ENCODE assay signal across 8 mouse cellular contexts in the genomic region with DNA sequence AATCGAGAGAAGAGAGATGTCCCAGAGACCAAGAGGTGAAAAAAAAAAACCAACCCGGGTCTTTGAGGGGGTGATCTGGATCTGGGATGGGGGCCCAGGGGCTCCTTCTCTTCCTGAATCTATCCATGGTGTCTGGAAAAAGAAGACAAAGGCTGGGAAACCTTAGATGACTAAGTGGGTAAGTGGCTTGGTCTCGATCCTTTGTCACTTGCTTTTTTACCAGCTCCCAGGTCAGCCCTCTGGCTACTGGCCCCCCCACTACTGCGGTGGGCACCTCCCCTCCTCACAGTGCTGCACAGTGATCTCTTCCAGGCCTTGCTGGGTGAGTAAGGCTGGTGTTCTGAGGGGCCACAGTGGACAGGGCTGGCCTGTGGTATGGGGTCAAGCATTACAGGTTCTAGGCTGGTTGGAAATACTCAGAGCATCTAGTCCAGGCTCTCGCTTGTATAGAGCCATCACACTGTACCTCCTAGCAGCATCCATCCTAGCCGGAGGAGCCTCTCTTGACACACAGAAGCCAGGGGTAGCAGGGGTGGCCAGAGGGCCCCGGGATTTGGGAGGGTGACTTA. TPM values are rescaled to one million over a fixed set of nuclear protein-coding genes. Genes with fewer than 3 reads are reported as not detected.
DNase-seq lines count a peak whose midpoint lies in the region; ATAC-seq lines count a peak whose summit lies in the region.

No protein-coding gene starts in this region.

- H3K27ac ChIP-seq in heart, embryonic 15.5 days, result no peak overlapping the region
- H3K27ac ChIP-seq in embryonic facial prominence, embryonic 12.5 days, result peak overlapping the region; percentile 95
- peak overlapping the region; percentile 96 for H3K27ac ChIP-seq in hindbrain, embryonic 10.5 days
- H3K27ac ChIP-seq in midbrain, embryonic 12.5 days (replicated peaks), result peak overlapping the region; percentile 94

- ATAC-seq in heart, embryonic 15.5 days (replicated peaks; ENCODE audit: insufficient number of reproducible peaks, insufficient read depth, low FRiP score, low read depth), result no peak
- ATAC-seq in embryonic facial prominence, embryonic 12.5 days (ENCODE audit: insufficient number of reproducible peaks, insufficient read depth, low FRiP score, low TSS enrichment), result no peak
- no peak for ATAC-seq in midbrain, embryonic 12.5 days (ENCODE audit: low FRiP score, low read depth)

- 47% methylated on average over 7 of the region's 7 CpGs for WGBS in heart, embryonic 15.5 days
- WGBS in embryonic facial prominence, embryonic 12.5 days, result 35% methylated on average over 7 of the region's 7 CpGs
- 48% methylated on average over 7 of the region's 7 CpGs for WGBS in hindbrain, embryonic 10.5 days
- WGBS in midbrain, embryonic 12.5 days, result 32% methylated on average over 7 of the region's 7 CpGs

- H3K36me3 ChIP-seq in heart, embryonic 15.5 days, result peaks cover 18% of the 10 kb centered on the region
- peaks cover 22% of the 10 kb centered on the region for H3K36me3 ChIP-seq in embryonic facial prominence, embryonic 12.5 days
- H3K36me3 ChIP-seq in hindbrain, embryonic 10.5 days, result peaks cover 22% of the 10 kb centered on the region
- peaks cover 16% of the 10 kb centered on the region for H3K36me3 ChIP-seq in midbrain, embryonic 12.5 days

- H3K9me3 ChIP-seq in heart, embryonic 15.5 days (replicated peaks), result no peaks in the 10 kb centered on the region
- H3K9me3 ChIP-seq in embryonic facial prominence, embryonic 12.5 days, result no peaks in the 10 kb centered on the region
- H3K9me3 ChIP-seq in hindbrain, embryonic 10.5 days, result no peaks in the 10 kb centered on the region
- no peaks in the 10 kb centered on the region for H3K9me3 ChIP-seq in midbrain, embryonic 12.5 days

- no peak for DNase-seq in heart, adult 18-20 months
- no peak for DNase-seq in hindbrain, embryonic 10.5 days (ENCODE audit: low spot score)
- DNase-seq in thymus, adult 18-20 months, result no peak
- DNase-seq in left cerebral cortex, adult 9 months (ENCODE audit: low spot score in 2 of 2), result no peak
- no peak for DNase-seq in frontal cortex, postnatal 25 days (ENCODE audit: low spot score in 2 of 2)

- no peak overlapping the region for H3K4me3 ChIP-seq in heart, embryonic 15.5 days
- peak overlapping the region; percentile 81 for H3K4me3 ChIP-seq in embryonic facial prominence, embryonic 12.5 days
- peak overlapping the region; percentile 74 for H3K4me3 ChIP-seq in hindbrain, embryonic 10.5 days
- peak overlapping the region; percentile 72 for H3K4me3 ChIP-seq in midbrain, embryonic 12.5 days

- peak overlapping the region; percentile 19; the same call in 1 of the 2 replicates for H3K9ac ChIP-seq in heart, embryonic 15.5 days
- H3K9ac ChIP-seq in embryonic facial prominence, embryonic 12.5 days, result peak overlapping the region; percentile 89
- H3K9ac ChIP-seq in midbrain, embryonic 12.5 days (replicated peaks), result peak overlapping the region; percentile 94

- peak overlapping the region; percentile 95; the same call in 1 of the 2 replicates for H3K4me2 ChIP-seq in heart, embryonic 15.5 days
- H3K4me2 ChIP-seq in embryonic facial prominence, embryonic 12.5 days (replicated peaks), result peak overlapping the region; percentile 88
- H3K4me2 ChIP-seq in midbrain, embryonic 12.5 days (replicated peaks), result peak overlapping the region; percentile 91

- H3K4me1 ChIP-seq in heart, embryonic 15.5 days (replicated peaks), result peaks cover 59% of the 10 kb centered on the region
- H3K4me1 ChIP-seq in embryonic facial prominence, embryonic 12.5 days, result peaks cover 46% of the 10 kb centered on the region
- H3K4me1 ChIP-seq in hindbrain, embryonic 10.5 days (replicated peaks), result peaks cover 79% of the 10 kb centered on the region
- H3K4me1 ChIP-seq in midbrain, embryonic 12.5 days, result peaks cover 61% of the 10 kb centered on the region

- no peaks in the 10 kb centered on the region for H3K27me3 ChIP-seq in heart, embryonic 15.5 days
- no peaks in the 10 kb centered on the region for H3K27me3 ChIP-seq in embryonic facial prominence, embryonic 12.5 days
- no peaks in the 10 kb centered on the region for H3K27me3 ChIP-seq in hindbrain, embryonic 10.5 days (ENCODE audit: insufficient read depth, poor library complexity, severe bottlenecking)
- no peaks in the 10 kb centered on the region for H3K27me3 ChIP-seq in midbrain, embryonic 12.5 days

RNA-seq across cellular contexts. Expression of a gene that starts 0.5 kb away (rescaled TPM):
- 4.8 and 5.1 TPM in 2 replicates for polyA plus RNA-seq in heart, embryonic 15.5 days (2015; fragmentation: Nextera tagmentation; extraction: Ambion mirVana)
- 1 to 10 TPM; 5.9 to 6.8 TPM for total RNA-seq in heart, adult 18-20 months (2021)
- 12.6 and 14.9 TPM in 2 replicates for polyA plus RNA-seq in embryonic facial prominence, embryonic 12.5 days (2016; fragmentation: Nextera tagmentation; extraction: Ambion mirVana)
- polyA plus RNA-seq in hindbrain, embryonic 10.5 days (2016; fragmentation: Nextera tagmentation; extraction: Ambion mirVana), result 16.4 and 19.9 TPM in 2 replicates
- polyA plus RNA-seq in midbrain, embryonic 12.5 days (2016; fragmentation: Nextera tagmentation; extraction: Ambion mirVana), result 23.9 and 30.2 TPM in 2 replicates

RNA-seq across cellular contexts. Expression of a gene that starts 2.1 kb away (rescaled TPM):
- 200 and 235 TPM in 2 replicates for polyA plus RNA-seq in heart, embryonic 15.5 days (2015; fragmentation: Nextera tagmentation; extraction: Ambion mirVana)
- 1,000 to 10,000 TPM; 1,326 to 1,372 TPM for total RNA-seq in heart, adult 18-20 months (2021)
- 66.8 and 70.4 TPM in 2 replicates for polyA plus RNA-seq in embryonic facial prominence, embryonic 12.5 days (2016; fragmentation: Nextera tagmentation; extraction: Ambion mirVana)
- 44.9 and 51.7 TPM in 2 replicates for polyA plus RNA-seq in hindbrain, embryonic 10.5 days (2016; fragmentation: Nextera tagmentation; extraction: Ambion mirVana)
- polyA plus RNA-seq in midbrain, embryonic 12.5 days (2016; fragmentation: Nextera tagmentation; extraction: Ambion mirVana), result 50.7 and 57.9 TPM in 2 replicates

RNA-seq across cellular contexts. Expression of a gene that starts 16.9 kb away (rescaled TPM):
- 17.4 and 24.8 TPM in 2 replicates for polyA plus RNA-seq in heart, embryonic 15.5 days (2015; fragmentation: Nextera tagmentation; extraction: Ambion mirVana)
- total RNA-seq in heart, adult 18-20 months (2021), result 1 to 10 TPM; 3.4 to 4.8 TPM
- 67.2 and 70.3 TPM in 2 replicates for polyA plus RNA-seq in embryonic facial prominence, embryonic 12.5 days (2016; fragmentation: Nextera tagmentation; extraction: Ambion mirVana)
- 50.3 and 51.8 TPM in 2 replicates for polyA plus RNA-seq in hindbrain, embryonic 10.5 days (2016; fragmentation: Nextera tagmentation; extraction: Ambion mirVana)
- 45.3 and 49.2 TPM in 2 replicates for polyA plus RNA-seq in midbrain, embryonic 12.5 days (2016; fragmentation: Nextera tagmentation; extraction: Ambion mirVana)

RNA-seq across cellular contexts. Expression of a gene that starts 21.7 kb away (rescaled TPM):
- polyA plus RNA-seq in heart, embryonic 15.5 days (2015; fragmentation: Nextera tagmentation; extraction: Ambion mirVana), result 38.4 and 42.4 TPM in 2 replicates
- total RNA-seq in heart, adult 18-20 months (2021), result 10 to 100 TPM; 18.4 to 19.7 TPM
- 95.1 and 99.1 TPM in 2 replicates for polyA plus RNA-seq in embryonic facial prominence, embryonic 12.5 days (2016; fragmentation: Nextera tagmentation; extraction: Ambion mirVana)
- polyA plus RNA-seq in hindbrain, embryonic 10.5 days (2016; fragmentation: Nextera tagmentation; extraction: Ambion mirVana), result 93.7 and 98.1 TPM in 2 replicates
- 89.4 and 96.5 TPM in 2 replicates for polyA plus RNA-seq in midbrain, embryonic 12.5 days (2016; fragmentation: Nextera tagmentation; extraction: Ambion mirVana)

RNA-seq across cellular contexts. Expression of a gene that starts 26.3 kb away (rescaled TPM):
- 402 and 455 TPM in 2 replicates for polyA plus RNA-seq in heart, embryonic 15.5 days (2015; fragmentation: Nextera tagmentation; extraction: Ambion mirVana)
- total RNA-seq in heart, adult 18-20 months (2021), result 100 to 1,000 TPM; 285 to 320 TPM
- 463 and 471 TPM in 2 replicates for polyA plus RNA-seq in embryonic facial prominence, embryonic 12.5 days (2016; fragmentation: Nextera tagmentation; extraction: Ambion mirVana)
- polyA plus RNA-seq in hindbrain, embryonic 10.5 days (2016; fragmentation: Nextera tagmentation; extraction: Ambion mirVana), result 421 and 580 TPM in 2 replicates
- polyA plus RNA-seq in midbrain, embryonic 12.5 days (2016; fragmentation: Nextera tagmentation; extraction: Ambion mirVana), result 552 and 567 TPM in 2 replicates

Comparison
In these comparisons a context has a peak if more than half of its experiments do, and no peak if none do; other contexts are left out.
1. H3K9ac ChIP-seq: peak in every context shown above with its lines; median percentile 94 in midbrain, embryonic 12.5 days; 89 in embryonic facial prominence, embryonic 12.5 days; 19 in heart, embryonic 15.5 days.